Comparison of ENCODE assay signal across 11 mouse cellular contexts in genomic region chr15:84108899-84109298, GRCm38 (mm10). TPM values are rescaled to one million over a fixed set of nuclear protein-coding genes. Genes with fewer than 3 reads are reported as not detected.
DNase-seq lines count a peak whose midpoint lies in the region; ATAC-seq and TF ChIP-seq lines count a peak whose summit lies in the region.
"Had no signal": no experiment of that assay in that cellular context is flagged by ENCODE, and none has a peak within 500 bp of the region (broad histone marks: within the 10 kb centered on the region; RNA-seq: fewer than 3 reads in every experiment).

No protein-coding gene starts in this region.

- no peak overlapping the region for H3K4me2 ChIP-seq in kidney, postnatal 0 days (ENCODE audit: low read length)
- no peak overlapping the region for H3K4me2 ChIP-seq in kidney, embryonic 14.5 days (replicated peaks; ENCODE audit: low read depth, low read length)
- no peak overlapping the region for H3K4me2 ChIP-seq in CH12.LX (ENCODE audit: insufficient read depth, low read depth, poor library complexity, severe bottlenecking)
- H3K4me2 ChIP-seq: kidney, embryonic 15.5 days; liver, embryonic 15.5 days; neural tube, embryonic 13.5 days had no signal

- DNase-seq in kidney, postnatal 0 days (ENCODE audit: low spot score): peak; percentile 40
- DNase-seq in CH12.LX (ENCODE audit: extremely low read depth): peak; percentile 3
- DNase-seq in Muller cell, postnatal 12 days (ENCODE audit: inconsistent ontology term): peak; percentile 20
- peak; percentile 16 for DNase-seq in hindlimb bud, embryonic 11.5 days (ENCODE audit: extremely low spot score, low read depth, low spot score)
- DNase-seq in frontal cortex, adult 2 months (ENCODE audit: extremely low spot score in 1 of 2, low spot score in 1 of 2): no peak
- no peak for DNase-seq in T-cell, adult 2 months (ENCODE audit: low spot score)
- DNase-seq: cerebellum, postnatal 25 days had no signal

- TF ChIP-seq CTCF in kidney, postnatal 0 days (IDR thresholded peaks at IDR 0.05; ENCODE audit: low read depth): no peak
- no peak for TF ChIP-seq CTCF in CH12.LX (conservative IDR thresholded peaks at IDR 0.05 in 1 of 2, IDR thresholded peaks at IDR 0.05 in 1 of 2; ENCODE audit: low read depth in 2 of 2, low read length in 2 of 2)

- peaks cover 20% of the 10 kb centered on the region for H3K27me3 ChIP-seq in kidney, postnatal 0 days (ENCODE audit: insufficient read depth, low read length)
- peaks cover 30% of the 10 kb centered on the region for H3K27me3 ChIP-seq in kidney, embryonic 14.5 days (ENCODE audit: control insufficient read depth, insufficient read depth, low read length)
- H3K27me3 ChIP-seq in CH12.LX (replicated peaks): peaks cover 36% of the 10 kb centered on the region

- no peak overlapping the region for H3K27ac ChIP-seq in kidney, postnatal 0 days
- H3K27ac ChIP-seq in kidney, embryonic 14.5 days (ENCODE audit: low read depth, low read length): no peak overlapping the region
- no peak overlapping the region for H3K27ac ChIP-seq in CH12.LX (ENCODE audit: insufficient read depth, low read depth)
- H3K27ac ChIP-seq: kidney, embryonic 15.5 days; liver, embryonic 15.5 days; neural tube, embryonic 13.5 days had no signal

- dilution Hi-C loops in CH12.LX (cut with MboI; ENCODE audit: extremely low pct_ligation_motif_present, extremely low pct_unique_long_range_greater_than_20kb, low sequenced_read_pairs): no loop called here

- peaks cover 7% of the 10 kb centered on the region; the same call in 1 of the 2 replicates for H3K4me1 ChIP-seq in kidney, postnatal 0 days (replicated peaks; ENCODE audit: insufficient read depth, low read length)
- no peaks in the 10 kb centered on the region for H3K4me1 ChIP-seq in kidney, embryonic 14.5 days (ENCODE audit: control insufficient read depth, insufficient read depth, low read length)
- H3K4me1 ChIP-seq in CH12.LX (ENCODE audit: control insufficient read depth in 1 of 2, insufficient read depth in 2 of 2): no peaks in the 10 kb centered on the region

- H3K9ac ChIP-seq in kidney, postnatal 0 days (ENCODE audit: low read depth, low read length): no peak overlapping the region
- no peak overlapping the region for H3K9ac ChIP-seq in kidney, embryonic 14.5 days (ENCODE audit: low read depth, low read length)
- H3K9ac ChIP-seq in CH12.LX (ENCODE audit: insufficient read depth, low read depth): no peak overlapping the region
- H3K9ac ChIP-seq: kidney, embryonic 15.5 days; liver, embryonic 15.5 days; neural tube, embryonic 13.5 days had no signal

- H3K9me3 ChIP-seq in kidney, postnatal 0 days (replicated peaks; ENCODE audit: low read length): no peaks in the 10 kb centered on the region
- no peaks in the 10 kb centered on the region for H3K9me3 ChIP-seq in kidney, embryonic 14.5 days (ENCODE audit: control insufficient read depth, low read length)
- H3K9me3 ChIP-seq in CH12.LX (replicated peaks; ENCODE audit: low read length): no peaks in the 10 kb centered on the region
- H3K9me3 ChIP-seq: kidney, embryonic 15.5 days; liver, embryonic 15.5 days; neural tube, embryonic 13.5 days had no signal

- WGBS in kidney, postnatal 0 days: 9% methylated on average over 13 of the region's 13 CpGs
- WGBS in kidney, embryonic 14.5 days: 6% methylated on average over 13 of the region's 13 CpGs

- no peaks in the 10 kb centered on the region for H3K79me2 ChIP-seq in CH12.LX (replicated peaks; ENCODE audit: control insufficient read depth, extremely low read depth, insufficient read depth, poor library complexity, severe bottlenecking)

- TF ChIP-seq EP300 in CH12.LX (IDR thresholded peaks at IDR 0.05; ENCODE audit: low read length): no peak

- H3K36me3 ChIP-seq in kidney, postnatal 0 days (ENCODE audit: insufficient read depth, low read length): no peaks in the 10 kb centered on the region
- no peaks in the 10 kb centered on the region for H3K36me3 ChIP-seq in kidney, embryonic 14.5 days (ENCODE audit: control insufficient read depth, insufficient read depth, low read length)
- no peaks in the 10 kb centered on the region for H3K36me3 ChIP-seq in CH12.LX (replicated peaks in 1 of 2; ENCODE audit: control insufficient read depth in 1 of 2, insufficient read depth in 1 of 2, low read length in 1 of 2)
- H3K36me3 ChIP-seq: kidney, embryonic 15.5 days; liver, embryonic 15.5 days; neural tube, embryonic 13.5 days had no signal

- in situ Hi-C loops in CH12.LX (cut with MboI; ENCODE audit: low pct_ligation_motif_present, low pct_unique_long_range_greater_than_20kb, low sequenced_read_pairs): loop anchor here (25.0 kb wide), 1 partner anchor 503 kb away; no protein-coding TSS in a partner anchor

- TF ChIP-seq RAD21 in CH12.LX (IDR thresholded peaks at IDR 0.05; ENCODE audit: low read depth, low read length): no peak

- no peak for TF ChIP-seq POLR2A in CH12.LX (IDR thresholded peaks at IDR 0.05; ENCODE audit: low read depth, low read length)

- no peak for ATAC-seq in kidney, postnatal 0 days (replicated peaks; ENCODE audit: low FRiP score, low read depth)
- no peak for ATAC-seq in kidney, embryonic 14.5 days (ENCODE audit: low FRiP score, low TSS enrichment)

- no peak overlapping the region for H3K4me3 ChIP-seq in kidney, postnatal 0 days (replicated peaks; ENCODE audit: low read depth, low read length)
- H3K4me3 ChIP-seq in kidney, embryonic 14.5 days (ENCODE audit: low read length): no peak overlapping the region
- no peak overlapping the region for H3K4me3 ChIP-seq in CH12.LX (replicated peaks in 1 of 3; ENCODE audit: low read depth in 2 of 3, low read length in 2 of 3, poor library complexity in 1 of 3)
- H3K4me3 ChIP-seq: kidney, embryonic 15.5 days; liver, embryonic 15.5 days; neural tube, embryonic 13.5 days had no signal

TF ChIP-seq in CH12.LX, 34 proteins besides CTCF, POLR2A, EP300 and RAD21:
- no peak for TF ChIP-seq MYC (IDR thresholded peaks at IDR 0.05; ENCODE audit: low read depth, low read length)
TF ChIP-seq in CH12.LX: peak in this region for 0.

RNA-seq across cellular contexts. Expression of gene Sult4a1, which starts 3.3 kb away (rescaled TPM):
- 0.34 and 0.52 TPM in 2 replicates for polyA plus RNA-seq in kidney, postnatal 0 days (2015; fragmentation: Nextera tagmentation; extraction: Ambion mirVana)
- polyA plus RNA-seq in kidney, embryonic 14.5 days (2014; fragmentation: Nextera tagmentation; extraction: Ambion mirVana): 0.10 and 0.28 TPM in 2 replicates
- total RNA-seq in CH12.LX (2012; rRNA removed): not detected in 2 replicates
- not detected in 2 replicates for total RNA-seq in CH12.LX (2014; rRNA removed)
- polyA plus RNA-seq in CH12.LX (2012; ENCODE audit: insufficient read length, low read depth): not detected in 2 replicates
- polyA plus RNA-seq in frontal cortex, adult 2 months (2012; rRNA removed): 326 and 363 TPM in 2 replicates

RNA-seq across cellular contexts. Expression of gene Pnpla5, which starts 14.1 kb away (rescaled TPM):
- not detected in 2 replicates for polyA plus RNA-seq in kidney, postnatal 0 days (2015; fragmentation: Nextera tagmentation; extraction: Ambion mirVana)
- not detected in 2 replicates for polyA plus RNA-seq in kidney, embryonic 14.5 days (2014; fragmentation: Nextera tagmentation; extraction: Ambion mirVana)
- total RNA-seq in CH12.LX (2012; rRNA removed): not detected in 2 replicates
- total RNA-seq in CH12.LX (2014; rRNA removed): not detected in 2 replicates
- polyA plus RNA-seq in CH12.LX (2012; ENCODE audit: insufficient read length, low read depth): not detected in 2 replicates
- 0.04 TPM in 1 of 2 replicates, not detected in the other for polyA plus RNA-seq in frontal cortex, adult 2 months (2012; rRNA removed)
- polyA plus RNA-seq: kidney, embryonic 15.5 days; liver, embryonic 15.5 days; neural tube, embryonic 13.5 days had no signal

RNA-seq across cellular contexts. Expression of gene Efcab6, which starts 43.7 kb away (rescaled TPM):
- 0.57 and 0.63 TPM in 2 replicates for polyA plus RNA-seq in kidney, postnatal 0 days (2015; fragmentation: Nextera tagmentation; extraction: Ambion mirVana)
- polyA plus RNA-seq in kidney, embryonic 14.5 days (2014; fragmentation: Nextera tagmentation; extraction: Ambion mirVana): not detected in 2 replicates
- total RNA-seq in CH12.LX (2012; rRNA removed): not detected in 2 replicates
- total RNA-seq in CH12.LX (2014; rRNA removed): not detected in 2 replicates
- not detected in 2 replicates for polyA plus RNA-seq in CH12.LX (2012; ENCODE audit: insufficient read length, low read depth)
- polyA plus RNA-seq in frontal cortex, adult 2 months (2012; rRNA removed): 7.6 and 9.6 TPM in 2 replicates
- polyA plus RNA-seq: liver, embryonic 15.5 days had no signal

RNA-seq across cellular contexts. Expression of gene Pnpla3, which starts 58.7 kb away (rescaled TPM):
- 0.57 and 0.60 TPM in 2 replicates for polyA plus RNA-seq in kidney, postnatal 0 days (2015; fragmentation: Nextera tagmentation; extraction: Ambion mirVana)
- polyA plus RNA-seq in kidney, embryonic 14.5 days (2014; fragmentation: Nextera tagmentation; extraction: Ambion mirVana): 0.14 and 0.49 TPM in 2 replicates
- total RNA-seq in CH12.LX (2012; rRNA removed): 1.1 and 3.2 TPM in 2 replicates
- 0.96 and 2.2 TPM in 2 replicates for total RNA-seq in CH12.LX (2014; rRNA removed)
- polyA plus RNA-seq in CH12.LX (2012; ENCODE audit: insufficient read length, low read depth): 0.41 TPM in 1 of 2 replicates, not detected in the other
- polyA plus RNA-seq in frontal cortex, adult 2 months (2012; rRNA removed): 18.3 and 21.6 TPM in 2 replicates

Comparison
In these comparisons a context has a peak if more than half of its experiments do, and no peak if none do; other contexts are left out.
1. DNase-seq: peak in kidney, postnatal 0 days (single experiment), CH12.LX (single experiment), Muller cell, postnatal 12 days (single experiment) and hindlimb bud, embryonic 11.5 days (single experiment); none in frontal cortex, adult 2 months (0 of 2) and T-cell, adult 2 months (single experiment).
2. RNA of gene Sult4a1, which starts 3.3 kb away (polyA plus RNA-seq): 326 to 363 TPM in frontal cortex, adult 2 months; 0.34 to 0.52 TPM in kidney, postnatal 0 days, 0.10 to 0.28 TPM in kidney, embryonic 14.5 days and not detected in CH12.LX; every median in the first group is over 100 times any median in the second.